Mouse (Mus musculus) right cerebral cortex, adult 18-20 months (tissue): ENCODE measurements around the gene Lgals3.
A peak's percentile ranks its signal among the peaks of the same experiment; 100 is the strongest.
"Not testable (repeated sequence)": the region's sequence is repeated elsewhere in the genome, so short reads cannot be mapped to it uniquely, and the experiment has no call there.

Experiments
- DNase-seq: peaks from one replicate; pipeline ENCODE4 v3.0.0; 2022; ENCODE audit warnings: mixed read lengths

The Lgals3 gene

DNA sequence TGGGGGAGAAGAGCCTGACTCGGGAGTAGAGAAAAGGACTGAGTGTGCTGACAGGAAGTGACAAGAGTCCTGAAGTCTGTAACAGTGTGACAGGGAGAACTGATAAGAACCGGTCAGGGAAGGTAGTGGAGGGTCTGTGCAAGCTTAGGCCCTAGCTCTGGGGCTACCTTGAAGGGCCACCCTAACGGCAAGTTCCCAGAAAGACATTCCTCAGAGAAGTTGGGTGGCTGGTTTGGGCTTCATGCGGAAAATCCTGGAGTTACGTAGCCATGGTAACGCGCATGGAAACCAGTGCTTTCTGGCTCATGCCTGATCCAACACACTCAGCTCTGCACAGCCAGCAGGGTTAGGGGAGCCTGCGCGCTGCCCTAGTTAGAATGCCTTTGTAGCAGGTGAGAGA, at the start of gene Lgals3:
TSS of gene Lgals3 (plus strand) at position 291 of the 400 bp plus-strand sequence.
- peak; percentile 69 for DNase-seq

GRCm38 (mm10) chr14:47319362-47319761, 48.2 kb upstream of the Lgals3 start:
- no peak for DNase-seq

- not testable (repeated sequence) for DNase-seq
Observed at GRCm38 (mm10) chr14:47321581-47321980, 46.0 kb upstream of the Lgals3 start.

DNA sequence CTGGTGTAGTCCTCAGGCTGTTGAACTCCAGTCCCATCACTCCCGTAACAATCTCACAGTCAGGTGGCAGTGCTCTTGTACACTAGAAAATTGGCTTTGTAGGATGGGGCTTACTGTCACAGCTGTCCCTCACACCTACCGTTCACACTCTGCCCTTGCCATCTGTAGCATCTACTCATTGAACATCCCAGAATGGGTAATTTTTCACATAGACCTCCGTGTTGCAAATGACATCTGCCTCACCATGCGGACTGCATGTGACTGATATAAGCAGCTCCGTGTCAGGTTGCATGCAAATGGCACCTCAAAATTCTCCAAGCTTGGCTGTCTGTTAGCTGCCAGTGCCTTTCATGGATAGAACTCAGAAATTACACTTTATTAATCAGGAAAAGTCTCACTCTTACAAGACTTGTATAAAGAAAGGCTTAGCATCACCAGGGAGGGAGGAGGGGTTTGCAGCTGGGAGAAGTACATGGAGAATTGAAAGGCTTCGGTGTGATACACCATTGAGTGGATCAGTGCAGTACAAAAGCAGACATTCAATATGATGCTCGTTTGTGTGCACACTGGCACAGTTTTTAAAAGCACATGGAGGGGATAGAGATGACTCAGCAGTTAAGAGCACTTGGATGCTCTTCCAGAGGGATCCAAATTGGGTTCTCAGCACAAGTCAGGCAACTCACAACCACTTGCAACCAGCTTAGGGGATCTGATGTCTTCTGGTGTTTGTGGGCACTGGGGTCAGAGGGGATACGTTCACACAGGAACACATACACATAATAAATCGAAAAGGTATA, 41.4 kb upstream of the Lgals3 start:
- peak; percentile 19 for DNase-seq

GRCm38 (mm10) chr14:47327347-47327746, 40.2 kb upstream of the Lgals3 start:
- DNase-seq = no peak

DNA sequence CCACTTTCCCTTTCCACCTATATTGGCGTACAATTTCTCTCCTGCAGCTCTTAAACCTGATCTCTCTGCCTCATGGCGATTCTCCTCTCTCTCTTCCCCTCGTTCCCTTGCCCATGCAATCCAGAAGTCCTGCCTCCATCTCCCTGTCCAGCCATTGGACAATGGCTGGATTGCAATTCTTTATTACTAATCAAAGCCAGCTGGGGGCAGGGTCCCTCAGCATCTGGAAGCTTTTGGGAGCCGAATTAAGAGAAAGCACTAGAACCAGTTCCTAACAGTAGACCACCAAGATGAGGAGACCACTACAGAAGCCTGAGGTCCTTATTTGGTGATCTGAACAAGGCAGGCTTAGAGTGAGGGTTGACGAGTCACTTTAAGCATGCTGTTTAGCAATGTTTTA, 35.6 kb upstream of the Lgals3 start:
- DNase-seq = no peak

DNA sequence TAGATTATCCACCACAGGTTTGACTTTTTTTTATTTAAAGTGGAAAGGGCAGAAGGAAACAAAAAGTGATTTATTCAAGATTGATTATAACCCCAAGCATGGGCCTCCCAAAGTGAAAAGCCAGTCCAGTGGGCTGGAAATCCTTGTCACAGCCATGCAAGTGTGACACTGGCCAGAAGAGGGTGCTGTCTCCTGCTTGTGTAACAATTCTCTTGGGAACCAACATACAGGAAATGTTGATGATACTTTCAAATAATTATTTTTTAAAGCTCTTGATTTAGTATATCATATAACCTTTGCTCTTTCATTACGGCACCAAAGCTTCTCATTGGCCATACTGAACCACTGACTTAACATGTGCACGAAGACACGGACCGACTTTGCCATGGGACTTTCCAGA, 32.7 kb upstream of the Lgals3 start:
- DNase-seq = peak; percentile 63

- no peak for DNase-seq
Observed at GRCm38 (mm10) chr14:47335300-47335699, 32.3 kb upstream of the Lgals3 start.

DNA sequence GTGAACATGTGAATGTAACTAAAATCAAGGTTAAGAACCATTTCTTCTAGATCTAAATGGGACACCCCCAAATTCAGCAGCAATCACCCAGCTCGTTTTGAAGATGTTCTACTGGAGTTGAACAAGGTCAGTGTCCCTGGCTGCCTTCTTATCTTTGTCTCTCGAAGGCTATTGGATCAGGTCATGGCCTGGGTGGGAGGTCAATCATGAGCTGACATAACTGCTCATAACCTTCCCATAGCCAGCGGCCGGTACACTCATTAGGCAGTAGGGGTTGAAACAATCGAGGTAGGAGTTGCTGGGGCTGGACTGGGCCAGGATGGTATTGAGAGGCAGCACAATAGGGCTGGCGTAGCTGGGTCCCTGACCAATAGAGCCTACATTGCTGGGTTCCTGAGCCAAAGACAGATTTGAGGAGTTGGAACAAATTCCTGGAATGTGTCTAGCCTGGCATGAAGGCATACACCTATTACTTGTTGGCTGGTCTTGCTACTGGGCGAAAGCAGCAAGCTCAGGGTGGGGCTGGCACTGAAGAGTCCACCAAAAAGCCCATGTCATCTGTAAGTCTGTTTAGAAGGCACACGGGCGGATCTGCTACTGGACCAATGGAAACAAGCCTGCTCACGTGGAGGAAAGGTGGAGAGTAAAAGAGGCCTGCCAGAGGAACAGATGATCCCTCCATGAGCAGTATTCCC, 27.2 kb upstream of the Lgals3 start:
- no peak for DNase-seq

- no peak for DNase-seq
Observed at GRCm38 (mm10) chr14:47341811-47342291, 25.7 kb upstream of the Lgals3 start.

GRCm38 (mm10) chr14:47346715-47347114, 20.8 kb upstream of the Lgals3 start:
- DNase-seq = no peak

- no peak for DNase-seq
Observed at GRCm38 (mm10) chr14:47350974-47351373, 16.6 kb upstream of the Lgals3 start.

- DNase-seq = no peak
Observed at GRCm38 (mm10) chr14:47352272-47352671, 15.3 kb upstream of the Lgals3 start.

- no peak for DNase-seq
Observed at GRCm38 (mm10) chr14:47353240-47353639, 14.3 kb upstream of the Lgals3 start.

- DNase-seq = no peak
Observed at GRCm38 (mm10) chr14:47354111-47354577, 13.4 kb upstream of the Lgals3 start.

- no peak for DNase-seq
Observed at GRCm38 (mm10) chr14:47354948-47355347, 12.6 kb upstream of the Lgals3 start.

DNA sequence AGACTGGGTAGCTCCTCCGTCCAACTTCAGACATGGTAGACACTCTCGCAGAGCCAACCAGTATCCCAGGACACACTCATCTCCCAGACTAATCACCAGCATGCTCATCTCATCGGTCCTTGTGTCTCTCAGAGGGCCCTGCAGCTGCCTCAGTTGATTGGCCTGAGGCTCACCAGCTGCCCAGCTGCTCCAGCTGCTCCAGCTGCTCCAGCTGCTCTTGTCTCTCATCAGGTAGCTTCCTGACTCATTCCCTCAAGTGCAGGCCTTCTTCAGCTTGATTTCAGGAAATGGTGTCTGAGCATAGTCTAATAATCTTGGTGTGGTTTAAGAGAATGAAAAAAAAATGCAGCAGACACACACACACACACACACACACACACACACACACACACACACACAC, 10.9 kb upstream of the Lgals3 start:
- DNase-seq = no peak

DNA sequence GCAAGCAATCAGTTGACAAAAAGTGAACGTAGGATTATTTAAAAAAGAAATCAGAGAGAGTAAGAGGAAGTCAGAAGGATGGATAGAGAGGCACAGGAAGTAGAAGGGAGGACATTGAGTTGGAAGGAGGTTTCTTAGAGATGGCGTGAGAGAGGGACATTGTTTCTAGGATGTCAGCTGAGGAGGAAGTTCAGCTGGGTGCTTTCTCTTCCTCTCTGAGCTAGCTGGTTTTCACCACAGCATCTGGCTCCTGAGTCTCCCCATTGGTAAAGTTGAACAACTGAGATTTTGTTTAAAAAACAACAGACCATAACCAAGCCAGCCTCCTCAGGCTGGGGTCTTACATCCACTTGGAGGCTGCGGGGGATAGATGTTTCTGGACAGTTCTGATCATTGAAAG, 7.9 kb upstream of the Lgals3 start:
- no peak for DNase-seq

- no peak for DNase-seq
Observed at GRCm38 (mm10) chr14:47361418-47361817, 6.1 kb upstream of the Lgals3 start.

GRCm38 (mm10) chr14:47361899-47362298, 5.7 kb upstream of the Lgals3 start:
- no peak for DNase-seq

DNA sequence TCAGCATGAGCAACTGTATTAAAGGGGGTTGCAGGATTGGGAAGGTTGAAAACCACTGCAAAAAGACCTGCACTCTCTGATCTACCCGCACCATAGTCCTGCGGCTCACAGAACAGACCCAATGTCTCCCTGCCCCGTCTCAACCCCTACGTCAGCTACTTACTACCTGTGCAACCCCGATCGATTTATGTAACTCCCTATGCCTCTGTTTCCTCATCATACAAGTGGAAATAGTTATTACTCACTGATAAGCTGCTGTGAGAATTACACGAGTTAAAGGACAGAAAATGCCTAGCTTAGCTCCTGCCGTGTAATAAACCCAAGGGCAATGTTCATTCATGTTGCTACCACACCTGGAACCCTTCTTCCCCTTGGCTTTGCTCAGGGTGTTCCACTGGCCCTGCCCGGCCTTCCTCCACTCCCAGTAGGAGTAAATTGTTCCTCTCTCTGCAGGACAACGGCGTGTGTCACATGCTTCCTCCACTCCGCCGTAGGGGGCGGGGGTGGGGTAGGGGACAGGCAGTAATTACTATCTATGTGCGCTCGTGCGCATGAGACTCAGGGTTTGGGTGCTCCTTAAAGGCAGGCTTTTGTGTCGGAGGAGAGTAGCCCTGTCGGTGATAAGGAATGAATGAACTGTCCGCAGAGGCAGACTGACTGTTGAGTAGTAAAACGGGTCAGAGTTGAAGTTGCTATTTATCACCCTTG, 2.7 kb upstream of the Lgals3 start:
- DNase-seq = no peak

GRCm38 (mm10) chr14:47366881-47367321, 650 bp upstream of the Lgals3 start:
- DNase-seq = peak; percentile 33

DNA sequence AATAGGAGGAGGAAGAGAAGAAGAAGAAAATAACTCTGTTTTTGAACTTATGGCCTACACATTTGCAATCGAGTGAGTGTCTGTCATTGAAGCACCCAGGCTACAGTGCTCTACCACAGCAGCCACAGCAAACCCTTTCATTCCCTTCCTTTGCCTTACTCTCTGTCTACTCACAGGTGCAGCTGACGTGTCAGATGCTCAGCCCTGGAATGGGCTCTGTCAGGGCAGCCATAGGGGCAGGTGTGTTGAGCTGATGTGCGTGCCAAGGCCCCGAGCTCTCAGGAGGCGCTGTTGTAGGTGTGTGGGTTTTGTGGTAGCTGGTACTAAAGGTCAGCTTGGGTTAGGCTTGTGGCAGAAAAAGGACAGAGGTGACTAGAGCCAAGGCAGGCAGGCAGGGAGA, 2.2 kb downstream of the Lgals3 start:
- DNase-seq = no peak
